Mouse (Mus musculus) megakaryocyte-erythroid progenitor cell, adult 5 weeks (primary cell): ENCODE results near the gene Miip. TPM values are rescaled to one million over a fixed set of nuclear protein-coding genes. Genes with fewer than 3 reads are reported as not detected.

ENCODE experiments used
- polyA plus RNA-seq: library from polyadenylated mRNA; stranded (reverse); fragments of >175 nt; gene quantifications from 2 replicates; pipeline ENCODE4 v1.2.3, GENCODE M21; 2012

The Miip gene
- polyA plus RNA-seq: 74.9 and 75.5 TPM in 2 replicates

DNA sequence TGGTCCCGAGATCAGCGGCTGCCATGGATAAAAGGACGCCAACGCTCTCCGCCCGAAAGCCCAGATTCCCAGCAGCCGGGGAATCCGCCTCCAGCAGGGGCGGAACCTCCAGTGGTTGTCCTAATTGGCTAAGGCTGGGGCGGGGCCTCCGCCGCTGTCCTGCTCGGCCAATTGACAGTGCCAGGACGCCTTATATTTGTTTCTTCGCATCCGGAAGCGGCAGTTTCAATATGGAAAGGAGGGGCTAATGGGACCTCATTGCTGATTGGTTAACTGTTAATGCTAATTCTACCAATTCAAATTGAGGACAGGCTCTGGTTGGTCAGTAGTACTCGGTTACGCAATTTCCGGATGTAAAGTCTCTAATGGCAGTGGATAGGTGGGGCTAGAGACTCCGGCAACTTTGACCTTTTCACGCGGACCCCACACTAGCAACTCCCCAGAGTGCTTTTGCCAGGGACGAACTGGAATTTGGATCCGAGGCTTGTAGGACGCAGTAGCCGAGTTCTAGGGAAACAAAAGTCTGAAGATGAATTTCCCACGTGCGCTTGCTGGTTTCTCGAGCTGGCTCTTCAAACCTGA is at the start of gene Miip, which contains the start of gene Fv1:
Gene Miip, minus strand, starts transcription at position 367 of the 582 bp plus-strand sequence.
Gene Fv1, plus strand, starts transcription at position 530 of the 582 bp plus-strand sequence.

DNA sequence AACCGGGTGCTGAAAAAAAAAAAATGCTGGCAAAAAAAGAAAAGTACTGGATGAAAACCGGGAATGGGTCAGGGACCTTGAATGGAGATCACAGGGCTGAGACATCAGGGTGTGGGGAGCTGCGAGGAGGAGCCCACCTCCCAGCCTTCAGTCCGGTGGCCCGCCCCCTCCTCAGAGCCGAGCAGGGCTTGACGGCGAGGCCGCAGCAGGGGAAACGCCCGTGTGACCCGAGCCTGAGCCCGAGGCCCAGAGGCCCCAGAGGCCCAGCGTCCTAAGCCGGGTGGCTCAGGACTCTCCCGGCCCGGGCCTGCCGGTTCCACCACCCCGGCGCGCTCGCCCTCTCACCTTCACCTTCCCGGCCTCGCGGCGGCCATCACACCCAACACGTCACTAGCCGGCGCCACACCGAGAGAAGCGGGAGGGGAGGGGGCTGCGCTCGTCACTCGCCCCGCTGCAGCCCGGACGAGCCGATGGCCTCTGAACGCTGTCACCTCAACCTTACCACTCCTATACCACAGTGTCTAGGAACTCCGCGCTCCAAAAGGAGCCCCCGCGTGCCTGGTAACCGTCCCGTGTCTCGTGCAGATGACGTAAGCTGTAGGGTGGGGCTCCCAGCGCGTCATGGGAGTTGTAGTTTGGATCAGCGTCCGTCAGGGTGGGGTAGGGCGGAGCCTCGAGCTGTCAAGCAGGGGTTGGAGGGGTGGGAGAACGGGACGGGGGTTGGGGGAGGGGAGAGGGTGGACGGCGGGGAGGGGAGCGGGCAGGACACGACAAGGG is 35.9 kb upstream of the Miip start, which contains the start of gene Mfn2:
Gene Mfn2, minus strand, starts transcription at position 392 of the 777 bp plus-strand sequence.

GRCm38 (mm10) chr4:147847614-147848583 is 20.7 kb downstream of the Miip start, which contains the start of gene Zfp933:
TSS of gene Zfp933 (minus strand) at chr4:147848366.

Other genes with a start within 250 kb of the Miip start
- 0.11 and 0.17 TPM in 2 replicates for gene Zfp979, start 226.3 kb downstream of the Miip start, polyA plus RNA-seq
- gene Zfp534, start 166.3 kb downstream of the Miip start, polyA plus RNA-seq: not detected in 2 replicates
- 0.87 and 1.5 TPM in 2 replicates for gene Zfp984, start 59.0 kb downstream of the Miip start, polyA plus RNA-seq
- gene Zfp933, start 20.4 kb downstream of the Miip start, polyA plus RNA-seq: 0.10 and 0.19 TPM in 2 replicates
- 0.31 and 0.38 TPM in 2 replicates for gene Fv1, start 163 bp upstream of the Miip start, polyA plus RNA-seq
- gene Mfn2, start 35.9 kb upstream of the Miip start, polyA plus RNA-seq: 23.8 and 25.0 TPM in 2 replicates
- gene Plod1, start 68.0 kb upstream of the Miip start, polyA plus RNA-seq: 7.7 and 10.8 TPM in 2 replicates
- 106 and 121 TPM in 2 replicates for gene 2510039O18Rik, start 72.1 kb upstream of the Miip start, polyA plus RNA-seq
- not detected in 2 replicates for gene Nppb, start 117.0 kb upstream of the Miip start, polyA plus RNA-seq
- not detected in 2 replicates for gene Nppa, start 131.9 kb upstream of the Miip start, polyA plus RNA-seq
- 2.4 and 3.4 TPM in 2 replicates for gene Clcn6, start 170.0 kb upstream of the Miip start, polyA plus RNA-seq
- gene Mthfr, start 170.3 kb upstream of the Miip start, polyA plus RNA-seq: 6.8 and 8.6 TPM in 2 replicates
- gene Agtrap, start 219.2 kb upstream of the Miip start, polyA plus RNA-seq: 14.0 and 17.8 TPM in 2 replicates